ENCODE assay signal across 11 mouse cellular contexts in genomic region chr11:108268421-108269322, GRCm38 (mm10).
DNase-seq lines count a peak whose midpoint lies in the region; ATAC-seq and TF ChIP-seq lines count a peak whose summit lies in the region.
"Had no signal": no experiment of that assay in that cellular context is flagged by ENCODE, and none has a peak within 500 bp of the region (broad histone marks: within the 10 kb centered on the region; RNA-seq: fewer than 3 reads in every experiment).

No protein-coding gene starts in this region.

- H3K4me1 ChIP-seq in intestine, embryonic 14.5 days (replicated peaks; ENCODE audit: control insufficient read depth, insufficient read depth, low read length): peaks cover 10% of the 10 kb centered on the region; the same call in 1 of the 2 replicates
- peaks cover 14% of the 10 kb centered on the region for H3K4me1 ChIP-seq in intestine, postnatal 0 days (replicated peaks; ENCODE audit: control insufficient read depth, insufficient read depth, low read length)
- peaks cover 18% of the 10 kb centered on the region for H3K4me1 ChIP-seq in forebrain, embryonic 14.5 days (ENCODE audit: control insufficient read depth, insufficient read depth, low read length)
- peaks cover 17% of the 10 kb centered on the region for H3K4me1 ChIP-seq in midbrain, postnatal 0 days (ENCODE audit: insufficient read depth, low read length)
- H3K4me1 ChIP-seq in thymus, adult 2 months (replicated peaks; ENCODE audit: control insufficient read depth, insufficient read depth, low read length): peaks cover 30% of the 10 kb centered on the region

- no peak for TF ChIP-seq POLR2A in thymus, adult 2 months (IDR thresholded peaks at IDR 0.05; ENCODE audit: control insufficient read depth, extremely low read depth, insufficient read depth, low read length, poor library complexity)

- no peaks in the 10 kb centered on the region for H3K27me3 ChIP-seq in intestine, embryonic 14.5 days (replicated peaks; ENCODE audit: control insufficient read depth, insufficient read depth, low read length)
- H3K27me3 ChIP-seq in intestine, postnatal 0 days (replicated peaks; ENCODE audit: control insufficient read depth, insufficient read depth, low read length): no peaks in the 10 kb centered on the region
- H3K27me3 ChIP-seq in forebrain, embryonic 14.5 days (replicated peaks; ENCODE audit: control insufficient read depth, insufficient read depth, low read length): no peaks in the 10 kb centered on the region
- no peaks in the 10 kb centered on the region for H3K27me3 ChIP-seq in midbrain, postnatal 0 days (ENCODE audit: insufficient read depth, low read length)
- H3K27me3 ChIP-seq in thymus, adult 2 months (ENCODE audit: control insufficient read depth, insufficient read depth, low read length): no peaks in the 10 kb centered on the region

- H3K36me3 ChIP-seq in intestine, embryonic 14.5 days (ENCODE audit: control insufficient read depth, insufficient read depth, low read length): no peaks in the 10 kb centered on the region
- H3K36me3 ChIP-seq in intestine, postnatal 0 days (ENCODE audit: control insufficient read depth, insufficient read depth): no peaks in the 10 kb centered on the region
- H3K36me3 ChIP-seq in forebrain, embryonic 14.5 days (ENCODE audit: control insufficient read depth, insufficient read depth, low read length): no peaks in the 10 kb centered on the region
- no peaks in the 10 kb centered on the region for H3K36me3 ChIP-seq in midbrain, postnatal 0 days (ENCODE audit: insufficient read depth, low read length)
- no peaks in the 10 kb centered on the region for H3K36me3 ChIP-seq in thymus, adult 2 months (ENCODE audit: control insufficient read depth, insufficient read depth, low read length)

- 69% methylated on average over 12 of the region's 12 CpGs for WGBS in intestine, embryonic 14.5 days
- WGBS in intestine, postnatal 0 days: 80% methylated on average over 12 of the region's 12 CpGs
- WGBS in forebrain, embryonic 14.5 days: 53% methylated on average over 12 of the region's 12 CpGs
- 68% methylated on average over 12 of the region's 12 CpGs for WGBS in midbrain, postnatal 0 days
- WGBS in thymus, adult 2 months: 73% methylated on average over 12 of the region's 12 CpGs

- TF ChIP-seq CTCF in intestine, postnatal 0 days (IDR thresholded peaks at IDR 0.05; ENCODE audit: low read depth): no peak
- TF ChIP-seq CTCF in midbrain, postnatal 0 days (IDR thresholded peaks at IDR 0.05): no peak
- no peak for TF ChIP-seq CTCF in thymus, adult 2 months (IDR thresholded peaks at IDR 0.05; ENCODE audit: borderline replicate concordance, control insufficient read depth, extremely low read depth, insufficient read depth, low read length, poor library complexity)

- peak overlapping the region; percentile 54; the same call in 1 of the 2 replicates for H3K27ac ChIP-seq in intestine, embryonic 14.5 days (ENCODE audit: low read depth)
- no peak overlapping the region for H3K27ac ChIP-seq in intestine, postnatal 0 days (ENCODE audit: low read depth, low read length)
- no peak overlapping the region for H3K27ac ChIP-seq in forebrain, embryonic 14.5 days (ENCODE audit: low read depth, low read length)
- peak overlapping the region; percentile 32; the same call in 1 of the 2 replicates for H3K27ac ChIP-seq in midbrain, postnatal 0 days (ENCODE audit: low read depth, low read length)
- no peak overlapping the region for H3K27ac ChIP-seq in thymus, adult 2 months (ENCODE audit: control insufficient read depth, insufficient read depth, low read length)
- H3K27ac ChIP-seq: left cerebral cortex, adult 2 months had no signal

- no peak overlapping the region for H3K9ac ChIP-seq in intestine, embryonic 14.5 days (ENCODE audit: low read length)
- H3K9ac ChIP-seq in intestine, postnatal 0 days (ENCODE audit: low read depth, low read length): no peak overlapping the region
- H3K9ac ChIP-seq in forebrain, embryonic 14.5 days (ENCODE audit: low read length): no peak overlapping the region
- H3K9ac ChIP-seq in midbrain, postnatal 0 days (replicated peaks; ENCODE audit: low read length, poor library complexity, severe bottlenecking): no peak overlapping the region

- no peak for DNase-seq in intestine, embryonic 14.5 days (ENCODE audit: low spot score)
- peak; percentile 69 for DNase-seq in ES-CJ7 (ENCODE audit: low read depth, low spot score)
- no peak for DNase-seq in forebrain, embryonic 14.5 days (ENCODE audit: low spot score)
- no peak for DNase-seq in midbrain, postnatal 0 days (ENCODE audit: low spot score)
- no peak for DNase-seq in thymus, adult 2 months
- DNase-seq in layer of hippocampus, adult 9-10 months (ENCODE audit: low spot score): no peak
- DNase-seq: cerebellum, adult 9-11 months; gastrocnemius, postnatal 25 days had no signal

- no peak overlapping the region for H3K4me3 ChIP-seq in intestine, embryonic 14.5 days (ENCODE audit: low read depth, low read length)
- H3K4me3 ChIP-seq in intestine, postnatal 0 days (ENCODE audit: low read depth, low read length): no peak overlapping the region
- no peak overlapping the region for H3K4me3 ChIP-seq in forebrain, embryonic 14.5 days (ENCODE audit: low read depth, low read length)
- no peak overlapping the region for H3K4me3 ChIP-seq in midbrain, postnatal 0 days (ENCODE audit: low read depth, low read length)
- no peak overlapping the region for H3K4me3 ChIP-seq in thymus, adult 2 months (ENCODE audit: control insufficient read depth, insufficient read depth, low read length)
- H3K4me3 ChIP-seq: left cerebral cortex, adult 2 months had no signal

- ATAC-seq in intestine, embryonic 14.5 days (replicated peaks; ENCODE audit: low FRiP score, low TSS enrichment, low read depth): no peak
- ATAC-seq in intestine, postnatal 0 days: no peak
- ATAC-seq in forebrain, embryonic 14.5 days: peak; percentile 37; the same call in 1 of the 2 replicates
- ATAC-seq in midbrain, postnatal 0 days (ENCODE audit: low FRiP score): no peak
- ATAC-seq in frontal cortex, adult (ENCODE audit: low TSS enrichment): no peak

- H3K9me3 ChIP-seq in intestine, embryonic 14.5 days (ENCODE audit: control insufficient read depth, low read length): no peaks in the 10 kb centered on the region
- no peaks in the 10 kb centered on the region for H3K9me3 ChIP-seq in intestine, postnatal 0 days (ENCODE audit: control insufficient read depth)
- H3K9me3 ChIP-seq in forebrain, embryonic 14.5 days (replicated peaks; ENCODE audit: control insufficient read depth, low read length): no peaks in the 10 kb centered on the region
- H3K9me3 ChIP-seq in midbrain, postnatal 0 days (ENCODE audit: low read length): no peaks in the 10 kb centered on the region

- no peak overlapping the region for H3K4me2 ChIP-seq in intestine, embryonic 14.5 days (ENCODE audit: low read length)
- no peak overlapping the region for H3K4me2 ChIP-seq in intestine, postnatal 0 days (replicated peaks; ENCODE audit: low read depth)
- H3K4me2 ChIP-seq in forebrain, embryonic 14.5 days (ENCODE audit: low read length): no peak overlapping the region
- H3K4me2 ChIP-seq in midbrain, postnatal 0 days (ENCODE audit: low read depth, low read length, poor library complexity, severe bottlenecking): no peak overlapping the region

Comparison
In these comparisons a context has a peak if more than half of its experiments do, and no peak if none do; other contexts are left out.
1. H3K27ac ChIP-seq: peak in intestine, embryonic 14.5 days (single experiment) and midbrain, postnatal 0 days (single experiment); none in intestine, postnatal 0 days (single experiment), forebrain, embryonic 14.5 days (single experiment) and thymus, adult 2 months (single experiment).